ENCODE assay signal across 8 mouse cellular contexts in the genomic region with DNA sequence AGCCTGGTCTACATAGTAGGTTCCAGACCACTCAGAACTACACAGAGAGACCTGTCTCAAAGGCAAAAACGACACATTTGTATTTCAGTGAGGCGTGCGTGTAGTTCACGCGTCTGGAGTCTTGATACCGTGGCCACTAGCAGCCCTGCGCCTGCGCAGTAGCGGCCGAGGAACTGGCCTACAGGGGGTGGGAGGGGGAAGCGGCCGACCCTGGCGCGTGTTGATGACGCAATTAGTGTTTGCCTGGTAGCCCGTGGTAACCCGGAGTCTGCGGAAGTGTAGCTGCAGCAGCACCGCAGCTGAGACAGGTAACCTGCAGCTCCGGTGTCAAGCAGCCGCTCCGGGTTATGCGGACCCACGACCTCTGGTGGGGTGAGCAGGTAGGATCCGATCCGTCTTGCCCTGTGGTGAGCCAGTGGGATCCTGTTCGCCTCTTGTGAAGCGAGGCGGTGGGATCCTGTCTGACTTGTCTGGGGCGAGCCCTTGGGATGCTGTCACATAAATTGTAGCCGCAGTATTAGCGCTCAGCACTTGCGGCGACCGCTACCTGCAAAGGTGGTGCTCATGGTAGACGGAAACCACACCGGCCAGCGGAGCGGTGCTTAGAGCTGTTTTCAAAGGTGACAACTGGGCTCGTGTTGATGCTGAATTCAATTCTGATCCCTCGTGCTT. TPM values are rescaled to one million over a fixed set of nuclear protein-coding genes. Genes with fewer than 3 reads are reported as not detected.
DNase-seq lines count a peak whose midpoint lies in the region; ATAC-seq and TF ChIP-seq lines count a peak whose summit lies in the region.

2010111I01Rik (plus strand) TSS at position 254 of the 672 bp plus-strand sequence.

- H3K4me3 ChIP-seq in embryonic facial prominence, embryonic 14.5 days (ENCODE audit: low read depth, low read length): peak within 1 kb of the TSS; percentile 87
- H3K4me3 ChIP-seq in heart, adult 2 months: peak within 1 kb of the TSS; percentile 77
- peak within 1 kb of the TSS; percentile 80 for H3K4me3 ChIP-seq in limb, embryonic 13.5 days
- H3K4me3 ChIP-seq in midbrain, embryonic 16.5 days (ENCODE audit: low read depth, low read length): peak within 1 kb of the TSS; percentile 77

- ATAC-seq in embryonic facial prominence, embryonic 14.5 days (ENCODE audit: low read depth): peak; percentile 95
- peak; percentile 92 for ATAC-seq in limb, embryonic 13.5 days (ENCODE audit: low FRiP score, low read depth)
- ATAC-seq in midbrain, embryonic 16.5 days: peak; percentile 95

- 0 out of 2 replicates have a peak, but pooled peaks cover 4% of the 10 kb centered on the region for H3K4me1 ChIP-seq in embryonic facial prominence, embryonic 14.5 days (ENCODE audit: control insufficient read depth, insufficient read depth, low read length)
- H3K4me1 ChIP-seq in heart, adult 2 months (ENCODE audit: control insufficient read depth, insufficient read depth, low read length): no peaks in the 10 kb centered on the region; the same call in 1 of the 2 replicates
- peaks cover 10% of the 10 kb centered on the region for H3K4me1 ChIP-seq in limb, embryonic 13.5 days
- H3K4me1 ChIP-seq in midbrain, embryonic 16.5 days (ENCODE audit: control insufficient read depth, insufficient read depth, low read length): peaks cover 7% of the 10 kb centered on the region

- DNase-seq in 3T3-L1 (ENCODE audit: low read depth, low spot score): peak; percentile 96
- DNase-seq in adrenal gland, postnatal 4 days (ENCODE audit: low spot score in 2 of 2): peak; percentile 95 to 98
- peak; percentile 97 for DNase-seq in embryonic facial prominence, embryonic 14.5 days (ENCODE audit: low spot score)
- DNase-seq in heart, adult 2 months: peak; percentile 95 to 96
- peak; percentile 95 to 97 for DNase-seq in kidney, adult 8-10 months
- DNase-seq in spleen, postnatal 10 days (ENCODE audit: low spot score in 2 of 2): peak; percentile 90 to 97

- peak; percentile 76 for TF ChIP-seq POLR2A in heart, adult 2 months (IDR thresholded peaks at IDR 0.05; ENCODE audit: insufficient read depth, low read depth, low read length)

- no peaks in the 10 kb centered on the region for H3K79me2 ChIP-seq in heart, adult 2 months (replicated peaks; ENCODE audit: control insufficient read depth, insufficient read depth, low read length)

- H3K9ac ChIP-seq in embryonic facial prominence, embryonic 14.5 days (ENCODE audit: low read depth, low read length): peak within 1 kb of the TSS; percentile 76
- peak within 1 kb of the TSS; percentile 52 for H3K9ac ChIP-seq in heart, adult 2 months (ENCODE audit: low read depth, low read length)
- H3K9ac ChIP-seq in limb, embryonic 13.5 days: peak within 1 kb of the TSS; percentile 75
- peak within 1 kb of the TSS; percentile 81 for H3K9ac ChIP-seq in midbrain, embryonic 16.5 days (ENCODE audit: low read depth, low read length)

- H3K27ac ChIP-seq in embryonic facial prominence, embryonic 14.5 days (replicated peaks; ENCODE audit: low read depth, low read length): peak within 1 kb of the TSS; percentile 75
- H3K27ac ChIP-seq in heart, adult 2 months: peak within 1 kb of the TSS; percentile 72
- peak within 1 kb of the TSS; percentile 55; the same call in 1 of the 2 replicates for H3K27ac ChIP-seq in limb, embryonic 13.5 days
- H3K27ac ChIP-seq in midbrain, embryonic 16.5 days (ENCODE audit: low read length): peak within 1 kb of the TSS; percentile 53; the same call in 1 of the 2 replicates

- H3K4me2 ChIP-seq in embryonic facial prominence, embryonic 14.5 days (ENCODE audit: low read depth, low read length): peak within 1 kb of the TSS; percentile 86
- peak within 1 kb of the TSS; percentile 86 for H3K4me2 ChIP-seq in limb, embryonic 13.5 days (replicated peaks)
- H3K4me2 ChIP-seq in midbrain, embryonic 16.5 days (ENCODE audit: low read length): peak within 1 kb of the TSS; percentile 71

- TF ChIP-seq CTCF in heart, adult 2 months (IDR thresholded peaks at IDR 0.05): peak; percentile 51

- TF ChIP-seq EP300 in heart, adult 2 months (IDR thresholded peaks at IDR 0.05; ENCODE audit: insufficient read depth, low read depth, low read length): peak; percentile 61; the same call in 1 of the 2 replicates

- WGBS in embryonic facial prominence, embryonic 14.5 days: under 1% methylated on average over 26 of the region's 41 CpGs
- 1% methylated on average over 41 of the region's 41 CpGs for WGBS in heart, adult 2 months
- WGBS in limb, embryonic 13.5 days: under 1% methylated on average over 41 of the region's 41 CpGs
- WGBS in midbrain, embryonic 16.5 days: 1% methylated on average over 41 of the region's 41 CpGs

- H3K9me3 ChIP-seq in embryonic facial prominence, embryonic 14.5 days (ENCODE audit: control insufficient read depth, low read length): no peaks in the 10 kb centered on the region
- no peaks in the 10 kb centered on the region for H3K9me3 ChIP-seq in limb, embryonic 13.5 days
- no peaks in the 10 kb centered on the region for H3K9me3 ChIP-seq in midbrain, embryonic 16.5 days (replicated peaks; ENCODE audit: control insufficient read depth, low read length, poor library complexity, severe bottlenecking)

- intact Hi-C loops in heart, adult 2 months (cut with DNase I): loop anchor here (10.0 kb wide), 1 partner anchor 1190 kb away; the partner anchor contains the start of gene Zfp367

- H3K36me3 ChIP-seq in embryonic facial prominence, embryonic 14.5 days (ENCODE audit: control insufficient read depth, insufficient read depth, low read length): no peaks in the 10 kb centered on the region
- no peaks in the 10 kb centered on the region for H3K36me3 ChIP-seq in heart, adult 2 months (ENCODE audit: control insufficient read depth, insufficient read depth, low read length)
- peaks cover 8% of the 10 kb centered on the region; the same call in 1 of the 2 replicates for H3K36me3 ChIP-seq in limb, embryonic 13.5 days
- no peaks in the 10 kb centered on the region for H3K36me3 ChIP-seq in midbrain, embryonic 16.5 days (ENCODE audit: control insufficient read depth, insufficient read depth, low read length)

- no peaks in the 10 kb centered on the region for H3K27me3 ChIP-seq in embryonic facial prominence, embryonic 14.5 days (replicated peaks; ENCODE audit: control insufficient read depth, insufficient read depth, low read length)
- no peaks in the 10 kb centered on the region for H3K27me3 ChIP-seq in heart, adult 2 months (ENCODE audit: control insufficient read depth, insufficient read depth, low read length)
- no peaks in the 10 kb centered on the region for H3K27me3 ChIP-seq in limb, embryonic 13.5 days
- H3K27me3 ChIP-seq in midbrain, embryonic 16.5 days (ENCODE audit: control insufficient read depth, insufficient read depth, low read depth, low read length): no peaks in the 10 kb centered on the region

RNA-seq across cellular contexts. Expression of gene 2010111I01Rik, which starts in this region (rescaled TPM):
- total RNA-seq in adrenal gland, postnatal 4 days (2021): 100 to 1,000 TPM; 127 to 139 TPM
- 144 and 166 TPM in 2 replicates for polyA plus RNA-seq in embryonic facial prominence, embryonic 14.5 days (2014; fragmentation: Nextera tagmentation; extraction: Ambion mirVana)
- 100 to 1,000 TPM in 1 of 2 experiments, 10 to 100 TPM in 1; 91.0 to 101 TPM for total RNA-seq in heart, adult 2 months (2021)
- polyA plus RNA-seq in heart, adult 2 months (2012; rRNA removed): 84.6 and 126 TPM in 2 replicates
- polyA plus RNA-seq in limb, embryonic 13.5 days (2015; fragmentation: Nextera tagmentation; extraction: Ambion mirVana): 250 and 254 TPM in 2 replicates
- polyA plus RNA-seq in midbrain, embryonic 16.5 days (2015; fragmentation: Nextera tagmentation; extraction: Ambion mirVana): 25.5 and 27.4 TPM in 2 replicates

Comparison
In these comparisons a context has a peak if more than half of its experiments do, and no peak if none do; other contexts are left out.
1. Peak in every context shown above with its lines: DNase-seq, ATAC-seq, H3K4me3 ChIP-seq and H3K27ac ChIP-seq.